Mouse (Mus musculus) hindlimb bud, embryonic 11.5 days (tissue): ENCODE measurements at regions not wholly inside any gene's neighbourhood (a gene's known extent, or its start where the extent isn't known, plus 50 kb on each side); places are given as distances from the start of the nearest gene placed in this dataset.

Experiments used
- DNase-seq: peaks from one replicate; pipeline ENCODE4 v3.0.0-alpha.2; 2012; ENCODE audit warnings: low read depth, low spot score; ENCODE audit errors: extremely low spot score

GRCm38 (mm10) chr15:40387746-40388145 is 253.6 kb downstream of the 9330182O14Rik start:
- no peak for DNase-seq

DNA sequence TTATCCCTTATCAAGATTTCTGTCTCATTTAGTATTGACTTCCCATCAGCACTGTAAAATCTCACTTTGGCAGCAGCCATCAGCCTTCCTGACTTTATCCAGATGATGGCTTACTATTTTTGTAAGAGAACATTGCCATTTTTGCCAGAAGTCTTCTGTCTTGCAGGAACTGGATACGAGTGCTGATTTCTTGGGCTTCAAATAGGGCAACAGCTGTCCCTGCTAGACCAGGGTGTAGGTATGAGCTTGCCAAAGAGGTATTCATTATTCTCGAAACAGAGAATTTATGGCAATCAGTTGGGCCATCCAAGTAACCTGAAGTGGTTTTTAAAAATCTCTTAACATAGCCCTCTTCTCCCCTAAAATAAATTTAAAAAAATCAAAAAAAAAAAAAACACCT is 254.6 kb downstream of the 9330182O14Rik start:
- DNase-seq, result no peak

GRCm38 (mm10) chr15:40435156-40435555 is 301.0 kb downstream of the 9330182O14Rik start:
- no peak for DNase-seq

DNA sequence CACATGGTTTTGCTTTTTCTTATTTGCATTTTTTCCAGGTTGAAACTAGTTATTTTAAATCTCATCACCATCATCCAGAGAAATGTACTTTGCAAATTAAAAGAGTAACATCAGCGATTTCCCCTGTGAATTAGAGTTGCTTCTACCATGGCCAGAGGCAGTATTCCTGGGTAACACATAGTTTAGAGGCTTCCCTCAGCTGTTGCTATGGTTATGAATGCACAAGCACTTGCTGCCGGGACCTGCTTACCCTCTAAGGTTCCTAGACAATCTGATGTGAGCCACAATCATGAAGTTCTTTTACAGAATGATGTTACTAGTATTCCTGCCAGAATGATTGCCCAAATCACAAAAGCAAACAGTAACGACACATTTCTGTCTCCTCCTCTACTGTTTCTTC is 302.5 kb downstream of the 9330182O14Rik start:
- no peak for DNase-seq

GRCm38 (mm10) chr15:40439827-40440226 is 305.7 kb downstream of the 9330182O14Rik start:
- no peak for DNase-seq

DNA sequence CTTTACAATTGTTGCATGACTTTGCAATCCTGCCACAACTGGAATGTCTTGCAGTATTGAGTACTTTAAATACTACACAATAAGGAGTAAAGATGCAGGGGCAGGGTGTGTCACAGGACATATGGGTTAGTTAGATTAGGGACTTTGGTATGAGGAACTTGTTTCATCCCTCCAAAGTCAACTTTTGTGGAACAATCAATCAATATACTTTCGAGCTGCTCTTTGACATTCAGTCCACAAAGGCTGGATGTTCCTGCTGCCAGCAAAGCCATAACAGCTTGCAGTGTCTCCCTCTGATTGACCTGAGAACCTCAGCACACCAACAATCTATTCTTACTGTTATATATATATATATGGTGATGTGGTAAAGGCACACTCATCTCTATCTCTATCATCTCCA is 314.5 kb downstream of the 9330182O14Rik start:
- DNase-seq, result no peak

- no peak for DNase-seq
Observed at GRCm38 (mm10) chr15:40453235-40453634, 319.1 kb downstream of the 9330182O14Rik start.

DNA sequence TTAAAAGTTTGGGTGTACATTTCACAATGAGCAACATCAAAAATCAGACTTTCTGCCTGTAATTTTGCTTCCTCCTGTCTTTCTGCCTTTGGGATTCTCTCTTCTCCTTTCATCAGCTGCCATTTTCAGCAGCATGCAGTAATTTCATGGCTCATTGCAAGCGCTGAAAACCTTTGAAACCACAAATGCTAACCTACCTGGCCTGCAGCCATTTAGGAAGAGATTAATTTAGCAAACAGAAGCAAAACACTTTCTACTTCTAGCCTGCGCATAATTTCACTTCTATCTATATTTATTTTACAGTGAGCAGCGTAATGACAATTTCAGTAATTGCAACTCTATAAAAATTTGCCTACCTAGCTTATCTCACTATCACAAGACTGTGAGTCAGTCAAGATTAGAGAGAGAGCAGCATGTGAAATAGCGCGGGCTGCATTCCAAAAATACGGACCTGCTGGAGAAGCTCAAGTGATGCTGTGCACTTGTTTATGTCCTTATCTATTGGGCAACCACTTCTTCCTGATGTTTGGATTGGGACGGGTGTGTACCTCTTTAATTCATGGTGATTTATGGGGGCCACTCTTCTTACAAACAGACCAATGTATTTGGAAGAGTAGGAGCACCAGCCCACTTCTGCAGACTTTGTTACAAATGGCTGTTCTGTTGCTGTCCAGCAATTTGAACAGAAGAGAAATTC is 341.6 kb downstream of the 9330182O14Rik start:
- DNase-seq, result no peak

DNA sequence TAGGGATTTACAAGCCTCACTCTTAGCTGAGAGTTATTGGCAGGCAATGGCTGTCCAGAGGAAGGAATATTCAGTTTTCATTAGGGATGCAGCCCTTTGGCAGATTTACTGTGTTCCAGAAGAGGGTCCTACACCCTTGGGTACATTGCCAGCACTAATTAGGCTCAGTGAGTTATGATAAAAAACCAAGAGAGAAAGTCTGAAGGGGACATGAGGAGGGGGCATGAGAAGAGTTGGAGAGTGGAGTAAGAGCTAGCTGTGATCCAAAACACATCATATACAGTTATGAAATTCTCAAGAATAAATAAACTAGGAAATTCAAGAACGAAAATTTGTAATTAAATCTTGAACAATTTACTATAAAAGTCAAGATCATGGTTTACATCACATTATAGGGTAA is 346.2 kb downstream of the 9330182O14Rik start:
- DNase-seq, result no peak

DNA sequence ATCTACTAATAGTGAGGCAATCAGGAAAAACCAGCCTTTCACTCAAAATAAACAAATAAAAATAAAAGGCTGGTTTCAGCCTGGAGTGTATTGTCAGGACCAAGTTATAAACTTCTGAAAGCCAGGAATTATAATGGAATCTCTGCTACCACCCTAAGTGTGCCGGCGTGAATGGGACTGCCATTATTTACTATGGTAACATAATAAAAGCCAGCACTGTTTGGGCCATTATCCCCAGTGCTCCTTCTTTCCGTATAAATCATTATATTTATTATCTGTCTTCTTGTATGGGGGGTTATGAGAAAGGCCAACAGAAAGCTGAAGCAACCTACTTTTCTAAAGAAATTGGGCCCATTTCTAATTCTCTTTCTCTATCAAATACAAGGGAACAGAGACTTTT is 347.1 kb downstream of the 9330182O14Rik start:
- no peak for DNase-seq

GRCm38 (mm10) chr15:40485997-40486396 is 351.8 kb downstream of the 9330182O14Rik start:
- DNase-seq, result no peak

DNA sequence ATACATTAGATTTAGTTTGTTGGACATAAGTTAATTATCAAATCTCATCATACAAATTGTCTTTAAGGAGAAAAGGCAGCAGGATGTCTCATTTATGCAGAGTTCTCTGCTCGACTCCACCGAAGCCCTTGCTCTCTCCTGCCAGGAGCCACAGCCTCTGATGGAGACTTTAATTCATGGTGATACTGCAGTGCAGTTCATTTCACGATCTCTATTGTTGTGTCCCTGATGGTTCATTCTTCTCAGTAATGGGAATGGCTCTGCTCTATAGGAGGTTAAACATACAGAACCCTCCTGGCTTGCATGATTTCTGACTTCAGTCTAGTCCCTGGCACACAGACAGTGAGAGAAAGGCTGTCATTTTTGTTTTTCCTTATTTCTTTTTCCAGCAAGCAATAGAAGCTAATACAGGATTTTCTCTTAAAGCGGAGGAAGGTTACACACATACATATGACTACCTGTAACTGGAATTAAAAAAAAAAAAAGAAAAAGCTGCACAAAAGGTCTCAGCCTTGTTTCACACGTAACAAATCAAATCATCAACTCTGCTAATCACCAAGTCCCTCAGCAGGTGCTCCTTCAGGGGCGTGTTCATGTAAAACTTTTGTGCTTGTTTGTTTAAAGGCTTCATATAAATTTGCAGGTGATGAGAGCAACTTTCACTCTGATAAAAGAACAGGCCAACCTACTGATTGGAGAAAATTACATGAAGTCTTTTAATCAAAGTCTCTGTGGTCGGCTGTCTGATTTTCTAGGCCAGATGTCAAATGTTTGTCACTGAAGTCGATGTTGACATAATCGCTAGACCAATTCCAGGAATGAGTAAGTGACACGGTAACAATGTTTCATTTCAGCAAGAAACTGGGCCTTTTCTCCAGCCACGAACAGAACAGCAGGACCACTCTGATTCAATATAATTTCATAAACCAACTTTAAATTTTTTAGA is 367.3 kb downstream of the 9330182O14Rik start:
- DNase-seq, result peak; percentile 61

DNA sequence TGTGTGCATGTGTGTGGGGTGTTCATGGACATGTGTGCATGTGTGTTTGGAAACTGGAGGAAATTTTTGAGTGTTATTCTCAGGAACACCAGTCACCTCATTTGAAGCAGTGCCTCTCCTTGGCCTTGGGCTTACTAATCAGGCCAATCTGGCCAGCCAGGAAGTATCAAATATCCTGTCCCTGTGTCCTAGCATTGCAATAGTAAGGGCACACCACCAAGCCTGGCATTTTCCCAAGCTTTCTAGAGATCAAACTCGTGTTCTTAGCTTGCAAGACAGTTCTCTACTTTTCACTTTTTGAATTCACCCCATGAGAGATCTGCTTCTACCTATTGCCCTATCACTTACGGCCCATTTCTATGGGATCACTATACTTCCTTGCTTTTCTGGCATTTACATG is 376.7 kb downstream of the 9330182O14Rik start:
- no peak for DNase-seq

DNA sequence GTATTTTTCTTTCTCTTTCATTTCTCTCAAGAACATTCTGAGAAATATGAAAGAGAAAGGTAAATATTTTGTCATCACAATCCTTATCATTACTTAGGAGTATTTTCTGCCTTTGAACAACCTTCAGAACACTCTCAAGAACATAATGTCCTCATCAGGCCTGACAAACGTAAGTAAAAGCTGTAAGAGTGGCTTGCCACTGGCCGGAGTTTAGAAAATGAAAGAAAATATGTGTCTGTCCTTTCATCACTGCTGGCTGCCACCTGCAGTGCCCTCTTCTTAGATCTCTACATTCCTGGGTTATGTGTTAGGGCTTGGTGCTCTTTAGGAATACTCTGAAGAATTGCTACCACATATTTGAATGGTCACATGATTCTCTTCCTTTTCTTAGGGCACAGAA is 390.2 kb downstream of the 9330182O14Rik start:
- DNase-seq, result no peak

GRCm38 (mm10) chr15:40533451-40533873 is 399.3 kb downstream of the 9330182O14Rik start:
- DNase-seq, result no peak

DNA sequence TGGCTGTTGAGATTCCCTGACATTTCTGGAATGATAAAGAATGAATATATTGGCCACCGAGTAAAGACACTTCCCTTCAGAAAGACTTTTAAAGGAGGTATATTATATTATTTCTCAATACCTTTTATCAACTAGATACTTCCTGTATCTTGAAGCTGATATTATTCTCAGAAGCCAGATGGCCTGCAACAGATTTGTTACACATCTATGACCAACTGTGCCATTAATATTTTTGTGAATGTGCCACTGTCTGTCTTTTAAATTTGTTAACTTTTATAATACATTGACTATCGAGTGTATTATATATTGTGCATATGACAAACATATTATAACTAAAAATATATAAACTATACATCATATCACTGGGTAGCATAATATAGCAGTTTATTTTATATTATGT is 427.5 kb downstream of the 9330182O14Rik start:
- DNase-seq, result no peak

DNA sequence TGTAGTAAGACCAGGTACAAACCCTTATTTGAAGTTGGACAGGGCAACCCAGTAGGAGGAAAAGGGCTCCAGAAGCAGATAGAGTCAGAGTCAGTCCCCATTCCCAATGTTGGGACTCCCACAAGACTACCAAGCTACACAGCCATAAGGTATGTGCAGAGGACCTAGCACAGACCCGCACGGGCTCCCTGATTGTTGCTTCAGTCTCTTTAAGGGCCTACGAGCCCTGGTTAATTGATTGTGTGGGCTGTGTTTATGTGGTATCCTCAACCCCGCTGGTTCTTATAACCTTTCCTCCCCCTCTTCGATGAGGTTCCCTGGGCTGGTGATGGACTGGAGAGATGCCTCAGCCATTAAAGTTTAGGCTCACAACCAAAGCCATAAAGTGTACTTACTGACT is 431.6 kb downstream of the 9330182O14Rik start:
- DNase-seq, result no peak

- no peak for DNase-seq
Observed at GRCm38 (mm10) chr15:40566481-40566880, 432.3 kb downstream of the 9330182O14Rik start.

- no peak for DNase-seq
Observed at GRCm38 (mm10) chr15:40568701-40569100, 434.5 kb downstream of the 9330182O14Rik start.
